Mouse (Mus musculus): Measurements from ENCODE around the gene Mrpl10. TPM values are rescaled to one million over a fixed set of nuclear protein-coding genes. Genes with fewer than 3 reads are reported as not detected.

Gene Mrpl10
- total RNA-seq (2023) = 10 to 100 TPM; 43.3 to 50.2 TPM

DNA sequence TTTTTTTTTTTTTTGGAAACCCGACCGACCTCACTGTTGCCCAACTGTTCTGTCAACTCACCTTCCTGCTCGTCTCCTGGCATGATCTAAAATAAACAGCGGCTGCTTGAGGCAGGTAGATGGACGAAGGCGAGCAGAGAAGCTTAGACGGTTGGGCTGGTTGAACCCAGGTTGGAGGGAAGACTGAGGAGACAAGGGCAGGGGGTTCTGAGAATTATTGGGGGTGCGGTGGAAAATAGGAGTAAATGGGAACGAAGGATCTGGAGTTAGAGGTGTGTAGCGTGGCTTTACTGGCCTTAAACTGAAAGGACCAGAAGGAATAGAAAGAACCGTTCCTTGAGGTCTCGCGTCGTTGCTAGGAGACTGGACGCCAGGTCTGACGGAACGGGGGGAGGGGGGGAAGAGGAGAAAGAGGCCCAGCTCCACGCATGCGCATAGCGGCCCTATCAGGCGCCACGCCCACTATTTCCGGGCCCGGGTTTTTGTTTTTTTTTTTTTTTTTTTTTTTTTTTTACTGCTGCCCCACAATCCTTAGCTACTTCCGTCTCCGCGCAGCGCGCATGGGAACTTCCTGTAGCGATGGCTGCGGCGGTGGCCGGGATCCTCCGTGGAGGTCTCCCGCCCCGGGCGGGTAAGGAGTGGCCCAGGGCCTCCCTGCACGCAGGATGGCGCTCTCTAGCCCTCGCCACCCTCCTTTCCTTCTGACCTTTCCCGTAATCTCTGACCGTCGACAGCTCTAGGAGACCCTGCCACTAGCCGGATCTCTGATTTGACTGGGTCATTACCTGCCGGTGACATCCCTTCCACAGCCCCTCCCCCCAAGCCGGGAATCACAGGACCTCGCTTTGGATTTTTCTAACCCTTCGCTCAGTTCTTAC, at the start of gene Mrpl10, which contains the start of gene Lrrc46:
TSS of gene Mrpl10 (plus strand) at position 539 of the 878 bp plus-strand sequence.
TSS of gene Lrrc46 (minus strand) at position 386 of the 878 bp plus-strand sequence.

DNA sequence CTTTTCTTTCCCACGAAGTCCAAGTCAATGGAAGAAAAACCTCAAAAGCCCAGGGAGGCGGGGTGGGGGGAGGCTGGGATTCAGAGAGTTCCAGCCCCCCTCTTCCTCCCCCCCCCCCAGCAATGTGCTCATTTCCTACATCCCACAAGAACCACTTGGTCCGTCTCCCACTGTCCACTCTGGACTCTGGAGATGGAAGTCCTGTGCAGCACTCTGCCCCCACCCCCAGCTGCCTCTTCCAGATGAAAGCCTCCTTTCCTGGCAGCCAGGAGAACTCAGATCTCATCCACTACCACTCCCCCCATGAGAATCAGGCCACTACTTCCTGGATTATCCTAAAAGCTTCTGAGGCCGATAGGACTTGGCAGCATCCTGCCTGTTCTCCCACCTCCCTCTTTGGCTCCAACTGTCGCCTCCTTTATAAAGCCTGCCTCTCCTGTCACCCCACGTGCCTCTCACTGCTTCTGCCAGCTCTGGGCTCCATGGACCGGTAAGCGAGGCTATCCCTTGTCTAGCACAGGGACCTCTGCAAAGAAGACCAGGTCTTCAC, 28.2 kb upstream of the Mrpl10 start, which contains the start of gene Sp6:
TSS of gene Sp6 (plus strand) at position 274 of the 550 bp plus-strand sequence.

DNA sequence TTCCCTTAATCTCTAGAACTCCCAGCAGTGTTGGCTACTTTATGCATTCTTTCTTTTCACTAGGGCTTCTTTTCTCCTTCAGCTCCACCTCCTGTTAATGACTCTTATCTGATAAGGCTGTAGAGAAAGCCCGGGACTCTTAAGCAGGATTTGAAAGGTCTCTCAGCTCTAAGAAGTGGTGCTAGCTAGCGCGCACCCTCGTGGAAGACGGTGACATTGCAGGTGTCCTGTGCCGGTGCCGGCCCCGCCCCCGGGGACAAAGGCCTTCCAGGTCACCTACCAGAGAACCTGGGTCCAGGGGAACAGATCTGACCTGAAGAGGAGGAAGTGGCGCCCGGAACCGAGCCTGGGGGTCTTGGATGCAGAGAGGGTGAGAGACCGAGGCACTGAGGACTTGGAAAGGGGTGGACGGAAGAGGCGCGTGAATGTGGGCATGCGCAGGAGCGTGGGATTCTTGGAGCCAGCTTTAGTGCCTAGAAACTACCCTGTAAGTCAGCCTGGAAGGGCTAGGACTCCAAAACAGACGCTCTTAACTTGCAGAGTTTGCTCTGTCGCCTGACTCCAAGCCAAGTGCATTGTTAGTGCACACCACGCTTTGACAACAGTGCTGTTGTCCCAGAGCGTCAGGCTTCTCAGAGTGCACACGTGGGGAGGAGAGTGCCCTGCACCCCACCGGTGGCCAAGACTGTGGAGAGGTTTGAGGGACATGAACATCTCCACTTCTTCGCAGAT, 11.5 kb upstream of the Mrpl10 start, which contains the start of gene Scrn2:
TSS of gene Scrn2 (plus strand) at position 253 of the 732 bp plus-strand sequence.

DNA sequence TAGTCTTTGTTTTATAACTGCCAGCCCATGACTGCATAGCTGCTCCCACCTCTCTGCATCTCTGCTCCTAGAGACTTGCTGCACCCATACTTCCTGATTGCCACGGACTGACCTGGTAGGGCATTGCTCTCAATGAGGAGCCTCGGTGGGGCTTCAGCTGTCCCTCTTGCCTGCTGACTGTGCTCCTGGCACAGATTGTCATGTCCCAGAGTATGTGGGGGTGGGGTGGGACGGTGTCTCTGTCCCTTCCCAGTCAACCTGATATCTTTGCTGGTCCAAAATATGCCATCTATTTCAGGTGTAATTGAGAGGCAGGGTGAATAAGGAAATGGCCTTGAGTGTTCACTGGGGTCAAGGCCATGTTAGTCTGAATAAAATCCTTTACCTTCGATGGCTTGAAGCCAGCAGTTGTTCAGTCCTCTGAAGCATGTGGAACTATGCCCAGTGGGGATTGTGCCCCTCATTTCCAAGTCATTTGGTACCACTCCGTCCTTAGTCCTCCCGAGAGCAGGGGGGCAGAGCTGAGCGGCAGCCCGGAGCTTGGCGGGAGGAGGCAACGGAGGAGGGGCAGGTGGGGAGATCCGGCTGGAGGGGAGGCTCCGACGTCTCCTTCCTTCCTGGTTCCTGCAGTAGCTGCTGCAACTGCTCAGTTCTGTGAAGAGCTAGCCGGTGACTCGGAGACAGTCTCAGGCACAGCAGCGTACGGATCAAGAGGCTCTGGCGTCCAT, 9.0 kb downstream of the Mrpl10 start, which contains the start of gene Osbpl7:
TSS of gene Osbpl7 (plus strand) at position 413 of the 728 bp plus-strand sequence.

Other genes with a start within 250 kb of the Mrpl10 start
- gene Nfe2l1, start 211.6 kb upstream of the Mrpl10 start, total RNA-seq (2023) = 10 to 100 TPM; 88.8 to 92.0 TPM
- not detected for gene Copz2, start 191.7 kb upstream of the Mrpl10 start, total RNA-seq (2023)
- 10 to 100 TPM; 41.2 to 60.8 TPM for gene Cdk5rap3, start 125.1 kb upstream of the Mrpl10 start, total RNA-seq (2023)
- gene Prr15l, start 113.5 kb upstream of the Mrpl10 start, total RNA-seq (2023) = not detected
- gene Pnpo, start 97.6 kb upstream of the Mrpl10 start, total RNA-seq (2023) = 10 to 100 TPM; 23.5 to 25.4 TPM
- gene Sp2, start 58.6 kb upstream of the Mrpl10 start, total RNA-seq (2023) = 10 to 100 TPM; 45.7 to 47.3 TPM
- not detected for gene Sp6, start 28.2 kb upstream of the Mrpl10 start, total RNA-seq (2023)
- gene Scrn2, start 11.6 kb upstream of the Mrpl10 start, total RNA-seq (2023) = 1 to 10 TPM; 7.1 to 9.1 TPM
- gene Lrrc46, start 153 bp upstream of the Mrpl10 start, total RNA-seq (2023) = not detected
- gene Osbpl7, start 9.1 kb downstream of the Mrpl10 start, total RNA-seq (2023) = 10 to 100 TPM; 37.3 to 45.2 TPM
- 1 to 10 TPM; 3.0 to 3.1 TPM for gene Tbx21, start 73.8 kb downstream of the Mrpl10 start, total RNA-seq (2023)
- gene Tbkbp1, start 109.9 kb downstream of the Mrpl10 start, total RNA-seq (2023) = under 1 TPM; 0.42 to 0.90 TPM
- gene Kpnb1, start 146.3 kb downstream of the Mrpl10 start, total RNA-seq (2023) = 100 to 1,000 TPM; 171 to 177 TPM
- gene Npepps, start 239.1 kb downstream of the Mrpl10 start, total RNA-seq (2023) = 10 to 100 TPM; 63.3 to 70.5 TPM